Mouse (Mus musculus) myocyte (in vitro differentiated cells): Measurements from ENCODE around the gene Slc51a. TPM values are rescaled to one million over a fixed set of nuclear protein-coding genes. Genes with fewer than 3 reads are reported as not detected.

ENCODE experiments used
- H3K27me3 ChIP-seq: one replicate; pipeline ENCODE4 v1.6.1; 2011; ENCODE audit not compliant: control insufficient read depth, insufficient read depth, insufficient read length
- H3K36me3 ChIP-seq: one replicate; pipeline ENCODE4 v1.6.1; 2011; ENCODE audit not compliant: control insufficient read depth, insufficient read depth
- H3K4me2 ChIP-seq: one replicate; pipeline ENCODE4 v1.6.1; 2011; ENCODE audit warnings: low read depth, control low read depth
- H3K4me3 ChIP-seq: one replicate; pipeline ENCODE4 v1.5.1; 2011; ENCODE audit warnings: mild to moderate bottlenecking, control low read depth, moderate library complexity
- H3K79me2 ChIP-seq: one replicate; pipeline ENCODE4 v1.6.1; 2011; ENCODE audit not compliant: control insufficient read depth, insufficient read depth
- H3ac ChIP-seq: one replicate; pipeline ENCODE4 v1.6.1; 2011; ENCODE audit not compliant: control insufficient read depth, insufficient read length
- CEBPB ChIP-seq: IDR thresholded peaks from 2 replicates; pipeline ENCODE4 v1.6.1; 2011; ENCODE audit warnings: mild to moderate bottlenecking, moderate library complexity; ENCODE audit not compliant: poor library complexity, insufficient read depth, severe bottlenecking
- E2F4 ChIP-seq: IDR thresholded peaks from one replicate; pipeline ENCODE4 v1.6.1; 2011; ENCODE audit warnings: mild to moderate bottlenecking, control low read depth, moderate library complexity; ENCODE audit not compliant: insufficient read depth
- MAX ChIP-seq: IDR thresholded peaks from one replicate; pipeline ENCODE4 v1.6.1; 2011; ENCODE audit warnings: low read depth, mild to moderate bottlenecking, control low read depth
- MYOD1 ChIP-seq, 3 experiments: IDR thresholded peaks; one replicate each; pipeline ENCODE4 v1.6.1; 2011; ENCODE audit warnings: control low read depth in 2 of 3, low read depth in 2 of 3, mild to moderate bottlenecking in 2 of 3, moderate library complexity in 1 of 3; ENCODE audit not compliant: insufficient read length in 2 of 3, control insufficient read depth in 1 of 3
- MYOG ChIP-seq, 3 experiments: IDR thresholded peaks; one replicate each; pipeline ENCODE4 v1.6.1; 2011; ENCODE audit warnings: control low read depth in 2 of 3, low read depth in 2 of 3, mild to moderate bottlenecking in 2 of 3; ENCODE audit not compliant: insufficient read length in 2 of 3, control insufficient read depth in 1 of 3, insufficient read depth in 1 of 3
- POLR2A ChIP-seq: IDR thresholded peaks from one replicate; pipeline ENCODE4 v1.6.1; 2011; ENCODE audit warnings: low read depth, mild to moderate bottlenecking, control low read depth, moderate library complexity; ENCODE audit not compliant: insufficient read length
- POLR2AphosphoS2 ChIP-seq: IDR thresholded peaks from one replicate; pipeline ENCODE4 v1.6.1; 2011; ENCODE audit warnings: low read depth, control low read depth; ENCODE audit not compliant: insufficient read length
- REST ChIP-seq: IDR thresholded peaks from one replicate; pipeline ENCODE4 v1.6.1; 2011; ENCODE audit warnings: mild to moderate bottlenecking, control low read depth, moderate library complexity; ENCODE audit not compliant: insufficient read depth, insufficient read length
- SRF ChIP-seq: IDR thresholded peaks from one replicate; pipeline ENCODE4 v1.6.1; 2011; ENCODE audit warnings: low read depth; ENCODE audit not compliant: control insufficient read depth, insufficient read length
- TCF12 ChIP-seq: IDR thresholded peaks from one replicate; pipeline ENCODE4 v1.6.1; 2011; ENCODE audit warnings: mild to moderate bottlenecking, control low read depth; ENCODE audit not compliant: poor library complexity, insufficient read depth, severe bottlenecking
- TCF3 ChIP-seq: IDR thresholded peaks from one replicate; pipeline ENCODE4 v1.6.1; 2011; ENCODE audit warnings: low read depth, control low read depth; ENCODE audit not compliant: insufficient read length
- USF1 ChIP-seq: IDR thresholded peaks from one replicate; pipeline ENCODE4 v1.6.1; 2011; ENCODE audit warnings: low read depth, mild to moderate bottlenecking, control low read depth, moderate library complexity
- polyA plus RNA-seq: library from polyadenylated mRNA; unstranded; fragments of >200 nt; fragmentation: generic; extraction: Trizol; gene quantifications from one replicate; pipeline ENCODE4 v1.2.1, GENCODE M21; 2012; ENCODE audit warnings: missing spikeins

Slc51a gene
- polyA plus RNA-seq, 1 experiment = 0.28 TPM

DNA sequence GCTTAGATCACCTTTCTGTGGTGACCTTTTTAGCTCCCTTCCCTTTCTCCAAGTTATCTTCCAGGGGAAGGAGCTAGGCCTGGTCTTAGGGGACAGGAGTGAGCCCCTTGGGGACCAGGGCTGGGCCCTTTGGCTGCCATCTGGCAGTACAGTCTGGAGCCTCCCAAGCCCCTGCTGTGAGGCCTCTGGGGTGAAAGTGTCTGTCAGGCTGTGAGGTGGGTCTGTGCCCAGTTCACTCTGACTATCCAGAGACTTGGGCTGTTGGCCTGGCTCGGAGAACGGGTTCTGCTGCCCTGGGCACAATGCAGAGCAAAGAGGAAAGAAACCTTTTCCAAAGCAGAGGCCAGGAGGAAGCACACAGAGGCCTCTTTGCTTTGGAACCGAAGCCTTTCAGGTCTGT is 25.2 kb upstream of the Slc51a start:
- H3K4me3 ChIP-seq = no peak overlapping the region
- no peaks in the 10 kb centered on the region for H3K27me3 ChIP-seq
- H3K79me2 ChIP-seq = no peaks in the 10 kb centered on the region
- TF ChIP-seq MAX = no peak
- H3ac ChIP-seq = no peak overlapping the region
- H3K4me2 ChIP-seq = no peak overlapping the region
- no peaks in the 10 kb centered on the region for H3K36me3 ChIP-seq

DNA sequence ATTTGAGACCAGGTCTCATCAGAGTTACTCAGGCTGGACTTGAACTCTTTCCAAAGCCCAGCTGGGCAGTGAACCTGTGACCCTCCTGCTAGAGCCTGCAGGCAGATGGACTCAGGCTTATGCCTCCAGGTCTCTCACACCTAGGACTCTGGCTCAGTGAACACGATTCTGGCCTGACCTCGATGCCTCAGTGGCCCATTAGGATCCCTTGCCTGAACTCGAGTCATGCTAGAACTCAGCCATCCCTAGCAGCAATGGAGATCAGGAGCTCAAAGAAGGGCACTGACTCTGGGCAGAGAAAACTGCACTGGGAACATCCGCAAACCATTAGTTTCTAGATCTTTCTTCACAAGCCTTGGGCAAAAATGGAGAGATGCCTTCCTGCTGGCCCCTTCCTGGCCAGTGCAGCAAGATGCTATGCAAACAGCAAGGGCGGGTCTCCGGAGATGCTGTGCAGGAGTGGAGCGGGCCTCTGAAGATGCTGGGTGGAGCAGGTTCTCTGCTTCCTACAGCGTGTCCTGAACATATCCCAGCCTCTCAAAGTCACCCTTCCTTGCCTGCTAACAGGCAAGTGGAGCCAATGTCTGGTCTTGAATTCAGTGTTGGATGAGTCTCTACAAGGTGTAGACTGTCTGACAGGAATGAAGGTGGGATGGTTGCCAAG is 24.3 kb upstream of the Slc51a start:
- Histone ChIP-seq H3K4me2 (no peak overlapping the region), H3ac (no peak overlapping the region), H3K36me3 (no peaks in the 10 kb centered on the region), H3K79me2 (no peaks in the 10 kb centered on the region), H3K4me3 (no peak overlapping the region), H3K27me3 (no peaks in the 10 kb centered on the region)
- TF ChIP-seq MAX (no peak), CEBPB (no peak), MYOD1 (IDR thresholded peaks at IDR 0.05; ENCODE audit: control insufficient read depth in 1 of 3, insufficient read length in 2 of 3, low read depth in 2 of 3) (no peak), POLR2AphosphoS2 (no peak), E2F4 (no peak), USF1 (no peak), TCF3 (no peak), POLR2A (no peak), SRF (no peak), TCF12 (no peak), REST (no peak)

DNA sequence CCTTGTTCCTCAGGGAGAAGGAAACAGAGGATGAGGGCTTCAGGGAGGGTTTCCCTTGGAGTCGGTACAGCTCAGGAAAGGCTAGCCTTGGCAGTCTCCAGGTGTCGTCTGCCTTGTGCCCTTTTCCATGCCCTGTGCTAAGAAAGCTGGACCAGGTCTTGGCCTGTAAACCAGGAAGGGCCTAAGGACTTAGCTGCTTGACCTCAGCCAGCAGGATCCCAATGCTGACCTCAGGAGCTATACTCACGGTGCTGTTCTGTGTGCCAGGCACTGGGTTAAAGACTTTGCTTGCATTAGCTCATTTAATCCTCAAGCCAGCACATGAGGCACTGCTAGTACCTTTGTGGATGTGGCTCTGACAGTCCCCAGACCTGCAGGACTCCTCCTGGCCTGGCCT is 23.7 kb upstream of the Slc51a start:
- H3K4me2 ChIP-seq = no peak overlapping the region
- peaks cover 2% of the 10 kb centered on the region for H3K27me3 ChIP-seq
- H3K79me2 ChIP-seq = no peaks in the 10 kb centered on the region
- H3K36me3 ChIP-seq = no peaks in the 10 kb centered on the region
- no peak overlapping the region for H3K4me3 ChIP-seq
- TF ChIP-seq TCF3 (no peak), POLR2A (no peak), TCF12 (no peak), E2F4 (no peak), MAX (no peak), MYOG (IDR thresholded peaks at IDR 0.05; ENCODE audit: control insufficient read depth in 1 of 3, insufficient read depth in 1 of 3, insufficient read length in 2 of 3, low read depth in 2 of 3) (no peak), USF1 (no peak), REST (no peak), CEBPB (no peak), SRF (no peak), MYOD1 (IDR thresholded peaks at IDR 0.05; ENCODE audit: control insufficient read depth in 1 of 3, insufficient read length in 2 of 3, low read depth in 2 of 3) (no peak), POLR2AphosphoS2 (no peak)
- H3ac ChIP-seq = no peak overlapping the region

DNA sequence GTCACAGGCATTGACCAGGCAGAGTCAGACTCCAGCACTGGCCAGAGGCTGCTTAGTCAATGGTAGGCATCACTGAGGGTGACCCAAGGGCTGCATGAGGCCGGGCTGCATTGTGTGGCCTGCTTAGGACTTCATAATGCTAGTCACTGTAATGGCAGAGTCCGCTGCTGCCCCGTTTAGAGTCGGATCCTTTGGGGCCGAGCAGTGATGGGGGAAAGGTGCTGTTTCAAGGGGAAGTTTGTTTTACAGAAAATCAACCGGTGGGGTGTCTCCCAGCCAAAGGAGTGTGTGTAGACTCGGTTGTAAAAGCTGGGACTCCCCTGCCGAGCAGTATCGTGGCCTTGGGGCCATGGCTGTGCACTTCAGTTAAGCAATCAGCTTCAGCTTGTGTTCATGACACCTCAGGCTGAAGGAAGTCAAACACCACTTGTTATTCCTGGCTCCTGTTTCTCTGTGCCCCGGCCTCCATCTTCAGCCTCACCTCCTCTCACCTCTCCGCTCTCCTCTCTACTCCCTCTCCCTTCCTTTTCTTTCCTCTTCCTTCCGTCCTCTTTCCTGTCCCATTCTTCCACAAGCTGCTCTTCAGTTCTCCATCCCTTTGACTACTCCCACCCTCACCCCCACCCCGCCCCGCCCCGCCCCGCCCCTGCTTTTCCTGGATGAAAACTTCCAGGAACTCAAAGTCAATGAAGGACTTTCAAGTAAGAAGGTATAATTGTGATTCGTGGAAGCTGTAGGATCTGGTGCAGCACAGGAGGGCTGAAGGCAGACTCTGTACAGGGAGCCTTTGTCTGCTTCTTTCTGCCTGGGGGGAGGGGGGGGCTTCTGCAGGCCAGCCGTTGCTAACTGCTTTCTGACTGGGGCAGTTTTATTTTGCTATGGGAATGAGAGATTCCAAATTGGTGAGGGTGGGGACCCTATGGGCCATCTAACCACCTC is 23.0 kb upstream of the Slc51a start:
- TF ChIP-seq CEBPB (no peak), REST (no peak), TCF3 (no peak), USF1 (no peak), MYOD1 (IDR thresholded peaks at IDR 0.05; ENCODE audit: control insufficient read depth in 1 of 3, insufficient read length in 2 of 3, low read depth in 2 of 3) (no peak), SRF (no peak), MAX (no peak), POLR2AphosphoS2 (no peak), TCF12 (no peak), MYOG (IDR thresholded peaks at IDR 0.05; ENCODE audit: control insufficient read depth in 1 of 3, insufficient read depth in 1 of 3, insufficient read length in 2 of 3, low read depth in 2 of 3) (no peak), POLR2A (no peak), E2F4 (no peak)
- peaks cover 9% of the 10 kb centered on the region for H3K27me3 ChIP-seq
- no peak overlapping the region for H3K4me2 ChIP-seq

More for the DNA sequence above, 23.0 kb upstream of the Slc51a start:
- no peak overlapping the region for H3K4me3 ChIP-seq
- H3K36me3 ChIP-seq = no peaks in the 10 kb centered on the region
- no peak overlapping the region for H3ac ChIP-seq
- no peaks in the 10 kb centered on the region for H3K79me2 ChIP-seq
